Mouse (Mus musculus) mesoderm, embryonic 11.5 days (tissue): ENCODE measurements around the gene Grcc10.
A peak's percentile ranks its signal among the peaks of the same experiment; 100 is the strongest.

Experiments used
- DNase-seq: peaks from one replicate; pipeline ENCODE4 v3.0.0-alpha.2; 2012; ENCODE audit warnings: low read depth, low spot score

Grcc10 gene

DNA sequence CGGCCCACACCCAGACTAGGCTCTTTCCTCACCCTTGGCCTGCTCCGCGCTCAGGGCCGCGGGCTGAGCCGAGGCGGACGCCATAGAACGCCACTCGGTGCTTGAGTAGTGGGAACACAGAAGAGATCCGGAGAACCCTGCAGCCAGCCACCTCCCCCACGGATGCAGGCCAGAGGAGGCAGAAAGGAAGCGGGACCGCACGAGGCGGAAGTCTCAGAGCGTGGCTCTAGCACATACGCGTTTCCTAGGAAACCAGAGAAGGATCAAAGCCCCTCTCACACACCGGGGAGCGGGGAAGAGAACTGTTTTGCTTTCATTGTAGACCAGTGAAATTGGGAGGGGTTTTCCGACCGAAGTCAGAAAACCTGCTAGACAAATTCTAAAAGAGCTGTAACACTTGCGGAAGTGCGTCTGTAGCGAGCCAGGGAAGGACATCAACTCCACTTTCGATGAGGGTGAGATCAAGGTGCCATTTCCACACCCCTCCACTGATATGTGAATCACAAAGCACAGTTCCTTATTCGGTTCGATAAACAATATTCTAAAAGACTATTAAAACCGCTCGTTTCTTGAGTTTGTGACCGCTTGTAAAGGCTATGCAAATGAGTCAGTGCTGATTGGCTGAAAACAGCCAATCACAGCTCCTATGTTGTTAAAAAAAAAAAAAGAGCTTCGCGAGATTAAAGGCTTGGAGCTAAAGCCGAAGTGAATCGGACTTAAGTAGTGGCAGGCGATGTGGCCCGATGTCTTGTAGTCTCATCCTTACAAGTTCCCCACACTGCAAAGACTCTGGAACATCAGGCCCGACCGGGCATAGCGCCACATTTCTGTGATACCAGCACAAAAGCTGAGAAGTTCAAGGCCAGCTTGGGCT is at the start of gene Grcc10:
Gene Grcc10 (minus strand): TSS at position 487 of the 874 bp plus-strand sequence.
- DNase-seq, result peak; percentile 96

DNA sequence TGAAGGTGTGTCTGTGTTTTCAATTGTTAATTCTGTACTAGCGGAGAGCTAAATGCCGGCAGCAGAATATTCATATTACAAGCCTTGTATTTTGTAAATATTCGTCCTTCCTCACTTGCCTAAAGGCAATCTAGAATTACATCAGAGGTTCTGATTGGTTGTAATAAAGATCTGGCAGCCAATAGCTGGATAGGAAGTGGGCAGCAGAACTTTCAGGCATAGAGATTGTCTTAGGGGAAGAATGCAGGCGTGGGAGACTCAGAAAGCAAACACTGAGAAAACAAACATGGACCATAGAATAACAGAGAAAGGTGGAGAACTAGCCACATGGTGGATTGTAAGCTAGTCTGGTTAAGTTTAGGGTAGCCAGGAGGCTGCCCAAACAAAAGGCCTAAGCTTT is 48.9 kb upstream of the Grcc10 start:
- DNase-seq, result no peak

GRCm38 (mm10) chr6:124789519-124789918 is 48.3 kb upstream of the Grcc10 start:
- DNase-seq, result peak; percentile 26

DNA sequence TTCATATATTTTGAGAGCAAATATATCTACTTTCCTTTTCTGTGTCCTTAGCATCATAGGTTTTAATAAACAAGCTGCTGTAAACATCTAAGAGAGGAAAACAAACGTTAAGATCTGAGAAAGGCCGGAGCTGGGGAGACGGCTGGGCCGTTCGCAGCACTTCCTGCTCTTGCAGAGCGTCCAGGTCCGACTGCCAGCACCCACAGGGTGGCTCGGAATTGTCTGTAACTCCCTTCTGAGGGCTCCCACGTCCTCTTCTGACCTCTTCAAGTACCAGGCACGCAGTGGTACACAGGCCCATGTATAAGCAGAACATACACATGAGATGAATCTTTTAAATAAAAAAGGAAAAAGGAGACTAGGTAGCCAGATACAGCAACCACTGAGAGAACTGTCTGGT is 46.5 kb upstream of the Grcc10 start:
- DNase-seq, result no peak

- DNase-seq, result no peak
Observed at GRCm38 (mm10) chr6:124786756-124787420, 45.7 kb upstream of the Grcc10 start.

DNA sequence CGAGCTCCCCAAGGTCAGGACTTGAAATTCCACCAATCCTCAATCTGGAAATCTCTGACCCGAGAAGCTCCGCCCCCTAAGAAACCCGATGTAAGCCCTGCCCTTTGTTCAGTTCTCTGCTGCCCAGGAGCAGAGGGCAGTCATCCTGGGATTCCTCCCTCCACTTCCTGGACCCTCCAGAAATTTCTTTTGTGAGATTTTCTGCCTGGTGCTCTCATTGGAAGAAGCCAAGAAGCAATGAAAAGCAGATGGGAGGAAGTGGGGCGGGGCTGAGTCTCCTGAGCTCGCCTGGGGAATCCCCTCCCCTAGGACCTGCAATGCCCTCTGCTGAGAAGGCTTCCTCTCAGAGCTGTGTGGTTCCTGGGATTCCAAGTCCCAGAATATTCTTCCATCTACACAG is 41.3 kb upstream of the Grcc10 start:
- peak; percentile 48 for DNase-seq

DNA sequence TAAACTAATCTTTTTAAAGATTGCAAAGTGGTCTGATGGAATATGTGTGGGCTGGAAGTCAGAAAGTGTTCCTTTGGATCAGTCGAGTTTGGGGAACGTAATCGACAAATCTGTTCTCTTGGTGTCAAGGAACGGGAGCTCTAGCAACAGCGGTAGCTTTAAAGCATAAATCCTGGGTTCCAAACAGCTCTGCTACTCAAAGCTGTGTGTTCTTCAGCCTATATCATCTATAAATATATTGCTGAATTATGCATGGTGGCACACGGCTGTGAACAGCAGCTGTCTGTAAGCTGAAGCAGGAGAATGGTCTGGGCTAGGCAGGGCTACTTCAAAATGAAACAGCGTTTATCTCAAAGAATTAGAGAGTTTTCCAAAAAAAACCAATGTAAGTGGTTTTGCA is 39.7 kb upstream of the Grcc10 start:
- no peak for DNase-seq

DNA sequence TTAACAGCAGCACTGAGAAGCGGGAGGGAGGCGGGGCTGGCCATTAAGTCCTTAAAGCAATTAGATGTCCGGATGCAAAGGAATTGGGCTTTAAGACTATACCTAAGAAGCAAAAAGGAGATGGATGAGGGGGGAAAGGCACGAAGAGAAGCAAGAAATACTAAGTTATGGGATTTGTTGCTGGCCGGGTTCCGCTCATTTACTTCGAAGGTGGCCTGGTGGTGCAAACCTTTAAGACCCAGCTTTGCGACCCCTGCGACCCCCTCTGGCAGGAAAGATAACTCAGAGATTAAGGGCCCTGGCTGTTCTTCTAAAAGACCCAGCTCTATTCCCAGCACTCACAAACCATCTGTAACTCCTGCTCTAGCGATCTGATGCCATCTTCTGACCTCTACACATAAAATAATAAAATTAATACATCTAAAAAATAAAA is 38.8 kb upstream of the Grcc10 start:
- DNase-seq, result no peak

- DNase-seq, result peak; percentile 73
Observed at GRCm38 (mm10) chr6:124779222-124779983, 38.2 kb upstream of the Grcc10 start, which contains the start of gene Lrrc23. Lrrc23 (minus strand) TSS chr6:124779727.

GRCm38 (mm10) chr6:124770511-124770910 is 29.3 kb upstream of the Grcc10 start:
- DNase-seq, result no peak

DNA sequence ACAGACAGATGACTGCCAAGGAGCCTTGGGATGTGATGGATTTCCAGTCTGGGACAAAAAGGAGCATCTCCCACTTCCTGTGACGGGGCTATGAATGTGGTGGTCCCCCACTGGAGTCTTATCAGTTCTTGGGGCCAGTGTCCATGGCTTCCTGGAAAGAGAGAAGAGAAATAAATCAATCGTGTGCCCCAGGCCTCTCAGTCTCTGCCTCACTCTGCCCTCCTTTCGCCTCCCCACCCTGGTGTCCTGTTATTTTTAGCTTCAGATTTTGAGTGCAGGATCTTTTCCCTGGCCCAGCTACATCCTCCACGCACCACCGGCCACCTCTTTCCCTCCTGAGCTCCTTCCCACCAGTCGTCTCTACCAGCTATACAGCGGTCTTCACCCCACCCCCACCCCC is 28.8 kb upstream of the Grcc10 start:
- no peak for DNase-seq

DNA sequence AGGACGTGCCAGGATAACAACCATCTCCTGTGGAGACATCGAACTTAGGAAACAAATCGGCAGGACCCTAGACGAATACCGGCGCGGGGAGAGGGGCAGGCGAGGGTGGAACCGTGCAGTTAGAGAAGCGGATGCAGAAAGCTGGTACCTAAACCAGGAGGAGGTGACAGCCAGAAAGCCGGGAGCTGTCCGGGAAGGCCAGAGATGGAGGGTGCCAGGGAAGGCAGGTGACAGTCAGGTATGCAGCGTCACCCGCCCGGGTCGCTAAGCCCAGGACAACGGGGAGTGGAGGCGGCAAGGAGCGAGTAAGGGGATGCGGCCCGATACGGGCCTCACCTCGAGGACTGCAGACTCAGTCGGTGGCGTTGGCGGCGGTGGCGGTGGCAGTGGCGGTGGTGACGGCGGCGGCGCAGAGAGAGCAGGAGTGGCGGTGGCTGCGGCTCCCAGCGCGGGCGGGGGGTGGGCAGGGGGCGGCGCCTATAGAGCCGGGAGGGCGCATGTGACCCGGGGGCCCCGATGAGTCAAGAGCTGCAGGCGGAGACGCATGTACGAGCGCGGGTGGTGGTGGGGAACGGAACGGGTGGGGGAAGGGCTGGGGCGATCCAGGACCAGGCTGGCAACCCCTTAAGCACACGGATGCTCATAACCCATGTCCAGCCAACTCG is 28.1 kb upstream of the Grcc10 start, which contains the start of gene Eno2:
Gene Eno2 (minus strand): TSS at position 573 of the 665 bp plus-strand sequence.
- no peak for DNase-seq

GRCm38 (mm10) chr6:124768704-124769044 is 27.5 kb upstream of the Grcc10 start:
- no peak for DNase-seq

DNA sequence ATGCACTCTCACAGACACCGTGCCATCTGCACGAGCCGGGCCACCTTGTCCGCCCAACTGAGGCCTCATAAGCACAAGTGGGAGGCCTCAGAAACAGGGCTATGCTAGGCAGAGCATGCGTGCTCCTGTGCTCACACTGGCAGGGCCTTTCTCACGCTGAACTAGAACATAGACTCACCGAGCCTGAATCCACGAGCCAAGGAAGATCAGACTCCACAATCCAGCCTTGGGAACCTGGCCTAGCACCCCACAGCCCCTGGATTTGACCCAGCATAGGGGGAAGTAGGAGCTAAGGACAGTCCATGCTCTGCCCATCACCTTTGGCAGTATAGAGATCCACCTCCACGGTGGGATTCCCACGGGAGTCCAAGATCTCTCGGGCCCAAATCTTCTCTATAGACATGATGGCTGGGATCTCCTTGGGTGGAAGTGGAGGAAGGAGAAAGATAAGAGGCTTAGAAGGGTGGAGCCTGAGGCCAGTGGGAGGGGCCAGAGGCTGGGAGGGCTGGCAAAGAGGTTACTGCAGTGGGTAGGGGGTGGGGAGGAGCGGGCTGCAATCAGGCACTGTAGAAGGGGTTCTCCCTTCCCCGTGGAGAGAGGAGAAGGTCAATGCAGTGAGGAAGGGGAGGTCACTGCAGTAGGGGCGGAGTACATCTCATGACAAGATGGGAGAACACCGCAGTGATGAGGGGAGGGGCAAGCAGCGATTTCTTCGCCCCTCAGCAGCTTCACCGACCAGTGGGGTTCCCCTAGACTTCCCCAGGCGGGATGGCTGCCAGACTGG is 26.9 kb upstream of the Grcc10 start:
- no peak for DNase-seq

DNA sequence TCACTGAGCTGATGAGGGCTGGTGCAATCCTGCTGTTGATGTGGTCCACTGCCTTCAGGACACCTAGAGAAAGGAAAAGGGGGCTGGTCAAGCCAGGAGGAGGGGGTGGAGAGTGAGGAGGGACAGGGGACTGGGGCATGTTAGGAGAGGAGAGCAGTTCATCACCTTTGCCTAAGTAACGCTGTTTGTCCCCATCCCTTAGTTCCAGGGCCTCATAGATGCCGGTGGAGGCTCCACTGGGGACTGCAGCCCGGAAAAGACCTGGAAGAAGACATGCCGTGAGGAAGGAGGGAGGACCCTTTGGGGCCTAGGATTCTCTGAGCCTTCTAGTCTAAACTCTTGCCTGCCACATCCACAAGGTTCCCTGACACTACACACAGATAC is 26.4 kb upstream of the Grcc10 start:
- DNase-seq, result no peak

- DNase-seq, result no peak
Observed at GRCm38 (mm10) chr6:124765951-124766350, 24.8 kb upstream of the Grcc10 start.

GRCm38 (mm10) chr6:124759259-124759658 is 18.1 kb upstream of the Grcc10 start:
- DNase-seq, result peak; percentile 85

DNA sequence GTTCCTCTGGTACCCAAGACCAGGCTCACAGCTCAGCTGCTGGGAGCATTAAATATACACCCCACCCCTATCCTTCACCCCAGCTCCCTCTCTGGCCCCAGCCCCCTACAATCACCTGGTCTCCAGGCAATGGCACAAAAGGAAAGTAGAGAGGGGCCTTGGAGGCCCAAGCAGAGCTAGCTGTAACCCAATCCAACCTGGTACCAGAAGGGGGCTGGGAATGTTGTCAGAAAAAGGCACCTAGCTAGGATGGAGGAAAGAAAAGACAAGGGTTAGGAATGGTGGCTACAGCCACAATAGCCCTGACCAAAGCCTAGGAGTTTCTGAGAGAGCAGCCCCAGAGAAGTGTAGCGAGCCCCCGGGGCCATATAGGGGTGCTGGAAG is 17.7 kb upstream of the Grcc10 start:
- no peak for DNase-seq

GRCm38 (mm10) chr6:124757909-124758848 is 17.0 kb upstream of the Grcc10 start:
- no peak for DNase-seq
